Mouse (Mus musculus) hindbrain, embryonic 13.5 days (tissue): Measurements from ENCODE around the gene Gm1043. TPM values are rescaled to one million over a fixed set of nuclear protein-coding genes. Genes with fewer than 3 reads are reported as not detected.

Experiments used
- ATAC-seq: fragments of 200-750 bp; cut with Nextera tagmentation; 2 replicates; pipeline ENCODE4 v1.8.0; 2017; ENCODE audit warnings: moderate TSS enrichment; ENCODE audit not compliant: low FRiP score
- H3K27ac ChIP-seq: fragments of 300-500 bp; sonication (generic); 2 replicates; pipeline ENCODE4 v1.5.1; 2015; ENCODE audit warnings: inconsistent platforms, mild to moderate bottlenecking, moderate library complexity
- H3K27me3 ChIP-seq: fragments of 300-500 bp; sonication (generic); 2 replicates; pipeline ENCODE4 v1.6.1; 2015; ENCODE audit warnings: mild to moderate bottlenecking, inconsistent platforms
- H3K36me3 ChIP-seq: fragments of 300-500 bp; sonication (generic); 2 replicates; pipeline ENCODE4 v1.6.1; 2015; ENCODE audit warnings: mild to moderate bottlenecking, inconsistent platforms
- H3K4me1 ChIP-seq: fragments of 300-500 bp; sonication (generic); replicated peaks from 2 replicates; pipeline ENCODE4 v1.6.1; 2015; ENCODE audit warnings: inconsistent platforms
- H3K4me2 ChIP-seq: fragments of 300-500 bp; sonication (generic); 2 replicates; pipeline ENCODE4 v1.6.1; 2015; ENCODE audit warnings: inconsistent platforms, mild to moderate bottlenecking, moderate library complexity
- H3K4me3 ChIP-seq: fragments of 300-500 bp; sonication (generic); 2 replicates; pipeline ENCODE4 v1.5.1; 2015; ENCODE audit warnings: mild to moderate bottlenecking, inconsistent platforms
- H3K9ac ChIP-seq: fragments of 300-500 bp; sonication (generic); 2 replicates; pipeline ENCODE4 v1.6.1; 2015; ENCODE audit warnings: mild to moderate bottlenecking, inconsistent platforms
- H3K9me3 ChIP-seq: fragments of 300-500 bp; sonication (generic); 2 replicates; pipeline ENCODE4 v1.6.1; 2016; ENCODE audit warnings: inconsistent platforms
- WGBS: fragments of 180-500 bp; shearing (Covaris S2); methylation state at CpG from one replicate; pipeline ENCODE4 v1.1.7; 2015; 5-methylcytosine and 5-hydroxymethylcytosine counted together
- polyA plus RNA-seq: library from polyadenylated mRNA; unstranded; fragments of >200 nt; fragmentation: Nextera tagmentation; extraction: Ambion mirVana; gene quantifications from 2 replicates; pipeline ENCODE4 v1.2.1, GENCODE M21; 2015

The Gm1043 gene
- polyA plus RNA-seq, 1 experiment from 2014 or later = 1.5 TPM

DNA sequence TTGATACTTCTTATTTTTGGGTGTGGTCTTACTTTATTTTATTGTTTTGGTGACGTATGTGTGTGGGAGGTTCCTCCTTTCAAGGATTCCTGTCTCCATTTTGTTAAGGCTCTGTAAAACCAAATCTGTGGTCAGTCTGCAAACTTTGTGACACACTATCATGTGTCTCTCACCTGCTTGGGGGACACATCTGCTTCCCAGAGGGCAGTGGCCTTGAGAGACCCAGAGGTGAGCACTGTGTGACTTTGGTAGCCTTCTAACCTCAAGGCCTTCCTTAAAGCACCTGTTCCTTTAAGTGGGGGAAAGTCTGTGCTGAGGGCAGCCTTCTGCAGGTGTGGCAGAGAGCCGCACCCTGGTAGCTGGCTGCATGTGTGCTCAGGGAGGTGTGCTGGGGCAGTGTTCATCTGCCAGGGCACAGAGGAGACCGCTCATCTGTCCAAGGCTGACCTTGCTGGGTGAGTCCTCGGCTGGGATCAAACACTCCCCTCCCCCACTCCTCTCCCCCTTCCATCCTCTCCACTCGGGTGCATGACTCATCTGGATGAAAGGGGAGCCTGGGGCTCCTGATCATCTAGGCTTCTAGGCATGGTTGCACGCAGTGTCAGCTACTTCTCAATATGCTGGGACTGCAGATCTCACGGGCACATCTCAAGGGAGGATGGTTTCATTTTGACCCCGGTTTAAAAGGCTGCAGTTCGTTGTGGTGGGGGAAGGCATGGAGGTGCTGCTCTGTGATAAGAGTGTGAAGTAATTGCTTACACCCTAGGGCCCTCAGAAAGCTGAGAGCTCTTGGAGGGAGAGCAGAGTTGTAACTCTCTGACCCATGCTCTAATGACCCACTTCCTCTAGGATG is 34.4 kb upstream of the Gm1043 start:
- Histone ChIP-seq H3K27me3 (no peaks in the 10 kb centered on the region), H3K9ac (no peak overlapping the region), H3K4me1 (peaks cover 30% of the 10 kb centered on the region), H3K27ac (no peak overlapping the region), H3K36me3 (no peaks in the 10 kb centered on the region), H3K4me2 (no peak overlapping the region), H3K4me3 (no peak overlapping the region), H3K9me3 (no peaks in the 10 kb centered on the region)
- ATAC-seq = peak; percentile 49; the same call in 1 of the 2 replicates
- 52% methylated on average over 9 of the region's 9 CpGs for WGBS

DNA sequence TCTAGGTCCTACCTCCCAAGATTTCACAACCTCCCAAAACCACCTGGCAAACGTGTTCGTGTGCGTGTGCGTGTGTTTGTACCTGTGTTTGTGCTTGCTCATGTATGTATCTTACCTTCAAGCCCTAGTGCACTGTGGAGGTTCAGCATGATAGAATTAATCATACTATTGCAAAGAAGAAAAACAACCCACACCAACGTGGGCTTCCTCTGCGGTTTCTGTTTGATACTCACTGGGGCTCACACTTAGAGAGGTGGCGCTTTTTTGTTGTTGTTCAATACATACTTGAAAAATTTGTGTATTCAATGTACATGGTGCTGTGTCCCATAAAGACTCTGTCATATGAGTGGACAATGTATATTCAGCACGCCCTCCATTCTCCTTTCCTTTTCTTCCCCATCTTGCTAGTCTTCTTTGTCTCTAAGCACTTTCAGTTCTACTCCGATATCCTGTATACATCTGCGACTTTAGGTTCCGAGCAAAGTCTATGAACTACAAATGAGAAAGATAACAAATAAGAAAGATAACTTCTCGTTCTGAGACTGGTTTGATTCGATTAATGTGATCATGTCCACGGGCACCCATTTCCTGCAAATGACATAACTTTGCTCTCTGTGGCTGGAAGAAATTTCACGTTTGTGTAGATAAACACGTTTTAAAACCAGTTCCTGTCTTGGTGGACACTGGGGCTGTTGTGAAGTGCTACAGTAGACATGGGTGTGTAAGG is 33.6 kb upstream of the Gm1043 start:
- Histone ChIP-seq H3K27ac (no peak overlapping the region), H3K36me3 (no peaks in the 10 kb centered on the region), H3K4me3 (no peak overlapping the region), H3K9ac (no peak overlapping the region), H3K4me2 (no peak overlapping the region), H3K27me3 (no peaks in the 10 kb centered on the region), H3K4me1 (peaks cover 30% of the 10 kb centered on the region), H3K9me3 (no peaks in the 10 kb centered on the region)
- no peak for ATAC-seq
- WGBS = 89% methylated on average over 16 of the region's 16 CpGs

DNA sequence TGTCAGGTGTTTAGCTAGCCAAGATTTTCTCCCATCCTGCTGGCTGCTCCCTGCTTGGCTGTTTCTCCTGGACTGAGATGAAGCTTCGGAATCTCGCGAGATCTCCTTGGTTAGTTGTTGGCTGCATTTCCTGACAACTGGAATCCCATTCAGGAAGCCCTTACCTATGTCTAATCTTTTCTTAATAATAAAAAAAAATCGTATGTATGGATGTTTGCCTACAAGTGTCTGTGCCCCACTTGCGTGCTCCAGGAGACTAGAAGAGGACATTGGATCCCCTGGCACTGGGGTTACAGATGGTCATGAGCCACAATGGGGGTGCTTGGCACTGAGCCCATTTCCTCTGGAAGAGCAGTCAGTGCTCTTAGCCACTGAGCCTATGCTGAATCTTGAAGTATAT is 32.3 kb upstream of the Gm1043 start:
- Histone ChIP-seq H3K27ac (no peak overlapping the region), H3K4me2 (no peak overlapping the region), H3K27me3 (no peaks in the 10 kb centered on the region), H3K36me3 (no peaks in the 10 kb centered on the region), H3K4me1 (peaks cover 25% of the 10 kb centered on the region), H3K9ac (no peak overlapping the region), H3K4me3 (no peak overlapping the region), H3K9me3 (no peaks in the 10 kb centered on the region)
- 81% methylated on average over 5 of the region's 5 CpGs for WGBS
- ATAC-seq = no peak

DNA sequence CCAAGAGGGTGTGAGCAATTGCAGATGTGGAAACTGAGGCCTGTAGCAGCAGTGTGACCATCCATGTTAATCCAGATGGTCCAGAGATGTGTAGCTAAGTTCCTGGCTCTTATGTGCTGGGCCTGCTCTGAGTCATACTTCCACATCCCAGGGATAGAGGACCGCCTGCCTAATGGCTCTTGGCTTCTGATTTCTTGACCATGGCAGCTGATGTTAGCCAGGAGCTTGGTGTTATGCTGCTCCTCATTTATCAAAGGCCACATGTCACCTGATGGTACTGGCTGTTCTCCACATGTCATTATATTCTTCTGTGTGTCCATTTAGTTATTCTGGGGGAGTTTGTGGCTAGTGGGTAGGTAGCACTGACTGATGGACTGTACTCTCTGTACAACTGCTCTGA is 29.4 kb upstream of the Gm1043 start:
- ATAC-seq = no peak
- H3K9ac ChIP-seq = no peak overlapping the region
- WGBS = 100% methylated on average over 1 of the region's 1 CpGs

DNA sequence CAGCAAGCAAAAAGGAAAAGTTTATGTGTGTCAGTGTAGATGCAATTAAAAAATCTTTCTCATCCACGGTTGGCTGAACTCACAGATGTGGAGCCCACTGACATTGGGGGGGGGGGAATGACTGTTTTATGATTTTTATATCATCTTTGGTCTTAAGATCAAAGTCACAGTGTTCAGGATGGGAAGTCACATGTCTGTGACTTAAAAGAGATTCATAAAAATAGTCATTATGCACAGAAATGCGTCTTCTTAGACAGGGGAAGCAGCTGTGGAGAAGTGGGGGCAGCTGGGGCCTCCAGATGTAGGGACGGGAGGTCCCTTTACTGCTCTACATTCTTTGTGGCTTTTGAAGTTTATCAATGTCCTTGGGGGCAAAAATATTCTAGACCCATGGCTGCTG is 28.7 kb upstream of the Gm1043 start:
- WGBS = 69% methylated on average over 3 of the region's 3 CpGs
- H3K9me3 ChIP-seq = no peaks in the 10 kb centered on the region
- no peaks in the 10 kb centered on the region for H3K27me3 ChIP-seq
- H3K27ac ChIP-seq = no peak overlapping the region
- no peak overlapping the region for H3K4me2 ChIP-seq
- H3K4me3 ChIP-seq = no peak overlapping the region
- H3K9ac ChIP-seq = no peak overlapping the region
- ATAC-seq = no peak
- H3K36me3 ChIP-seq = no peaks in the 10 kb centered on the region
- peaks cover 18% of the 10 kb centered on the region for H3K4me1 ChIP-seq

More for the DNA sequence above, 29.4 kb upstream of the Gm1043 start:
- Histone ChIP-seq H3K4me3 (no peak overlapping the region), H3K27ac (no peak overlapping the region), H3K9me3 (no peaks in the 10 kb centered on the region), H3K4me1 (peaks cover 22% of the 10 kb centered on the region), H3K4me2 (no peak overlapping the region), H3K27me3 (no peaks in the 10 kb centered on the region), H3K36me3 (no peaks in the 10 kb centered on the region)

DNA sequence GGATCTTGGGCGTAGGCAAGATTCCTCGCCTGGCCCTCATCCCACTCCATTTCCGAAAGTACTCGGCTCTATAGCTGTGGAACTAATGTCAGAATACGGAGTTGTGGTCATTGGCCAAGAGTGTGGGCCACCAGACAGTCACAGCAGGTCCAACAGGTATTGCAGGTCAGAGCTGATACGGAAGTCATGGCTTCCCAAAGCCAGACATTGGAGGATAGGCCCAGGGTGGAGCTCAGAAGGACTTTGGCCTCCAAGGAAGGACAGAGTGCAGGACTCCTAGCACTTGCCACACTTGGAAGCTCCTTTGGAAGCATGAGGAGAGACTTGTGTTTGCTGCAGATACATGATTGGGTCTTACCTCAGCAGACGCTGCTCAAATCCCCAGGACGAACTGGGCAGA is 23.6 kb upstream of the Gm1043 start:
- Histone ChIP-seq H3K27me3 (no peaks in the 10 kb centered on the region), H3K4me3 (no peak overlapping the region), H3K9ac (no peak overlapping the region), H3K36me3 (no peaks in the 10 kb centered on the region), H3K4me1 (peaks cover 18% of the 10 kb centered on the region), H3K9me3 (no peaks in the 10 kb centered on the region), H3K4me2 (no peak overlapping the region), H3K27ac (no peak overlapping the region)
- ATAC-seq = no peak
- 95% methylated on average over 8 of the region's 8 CpGs for WGBS

DNA sequence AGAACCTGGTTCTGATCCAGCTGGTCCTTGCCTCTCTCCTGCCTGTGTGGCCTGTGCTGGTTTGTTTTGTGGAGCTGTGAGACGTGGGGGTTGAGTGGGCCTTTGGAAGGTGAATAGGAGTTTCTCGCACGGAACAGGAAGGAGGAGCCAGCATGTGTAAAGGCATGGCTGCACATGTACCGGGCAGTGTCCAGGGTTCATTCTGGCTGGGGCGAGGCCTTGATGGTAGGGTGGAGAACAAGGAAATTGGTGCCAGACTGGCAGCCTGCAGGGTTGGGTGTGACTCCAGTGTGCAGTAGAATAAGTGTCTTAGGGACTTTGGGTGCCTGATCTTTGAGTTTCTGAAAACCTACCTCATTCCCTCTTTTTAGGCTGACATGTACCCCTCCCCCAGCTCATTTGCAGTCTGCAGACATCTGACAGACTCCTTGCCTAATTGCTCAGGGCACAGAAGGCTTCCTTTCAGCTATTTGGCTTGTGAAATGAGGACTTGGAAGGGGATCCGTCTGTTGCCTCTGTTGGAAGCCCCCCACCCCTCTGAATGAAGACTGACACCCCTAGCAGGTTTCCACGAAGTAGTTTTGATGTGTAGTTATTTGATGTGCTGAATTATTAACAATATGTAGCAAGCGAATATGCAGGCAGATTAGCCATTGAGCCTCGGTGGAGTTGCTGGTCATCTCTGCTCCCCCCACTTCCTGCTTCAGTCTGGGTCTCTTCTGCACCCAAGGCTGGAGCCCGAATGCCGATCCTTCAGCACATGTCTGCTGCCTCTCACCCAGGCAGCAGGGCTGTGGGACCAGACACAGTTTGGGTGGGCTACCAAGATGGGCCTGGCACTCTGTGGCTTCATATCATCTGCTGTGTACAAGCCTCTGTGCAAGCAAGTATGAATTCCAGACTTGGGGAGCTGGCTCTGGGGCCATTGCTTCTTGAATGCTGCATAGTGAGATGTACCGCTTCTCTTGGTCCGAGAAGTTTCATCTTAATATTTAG is 20.4 kb upstream of the Gm1043 start:
- Histone ChIP-seq H3K27me3 (no peaks in the 10 kb centered on the region), H3K36me3 (no peaks in the 10 kb centered on the region), H3K4me2 (no peak overlapping the region), H3K9ac (no peak overlapping the region), H3K27ac (peak overlapping the region; percentile 23), H3K4me1 (peaks cover 21% of the 10 kb centered on the region), H3K4me3 (no peak overlapping the region), H3K9me3 (no peaks in the 10 kb centered on the region)
- 65% methylated on average over 13 of the region's 13 CpGs for WGBS
- ATAC-seq = peak; percentile 49; the same call in 1 of the 2 replicates

DNA sequence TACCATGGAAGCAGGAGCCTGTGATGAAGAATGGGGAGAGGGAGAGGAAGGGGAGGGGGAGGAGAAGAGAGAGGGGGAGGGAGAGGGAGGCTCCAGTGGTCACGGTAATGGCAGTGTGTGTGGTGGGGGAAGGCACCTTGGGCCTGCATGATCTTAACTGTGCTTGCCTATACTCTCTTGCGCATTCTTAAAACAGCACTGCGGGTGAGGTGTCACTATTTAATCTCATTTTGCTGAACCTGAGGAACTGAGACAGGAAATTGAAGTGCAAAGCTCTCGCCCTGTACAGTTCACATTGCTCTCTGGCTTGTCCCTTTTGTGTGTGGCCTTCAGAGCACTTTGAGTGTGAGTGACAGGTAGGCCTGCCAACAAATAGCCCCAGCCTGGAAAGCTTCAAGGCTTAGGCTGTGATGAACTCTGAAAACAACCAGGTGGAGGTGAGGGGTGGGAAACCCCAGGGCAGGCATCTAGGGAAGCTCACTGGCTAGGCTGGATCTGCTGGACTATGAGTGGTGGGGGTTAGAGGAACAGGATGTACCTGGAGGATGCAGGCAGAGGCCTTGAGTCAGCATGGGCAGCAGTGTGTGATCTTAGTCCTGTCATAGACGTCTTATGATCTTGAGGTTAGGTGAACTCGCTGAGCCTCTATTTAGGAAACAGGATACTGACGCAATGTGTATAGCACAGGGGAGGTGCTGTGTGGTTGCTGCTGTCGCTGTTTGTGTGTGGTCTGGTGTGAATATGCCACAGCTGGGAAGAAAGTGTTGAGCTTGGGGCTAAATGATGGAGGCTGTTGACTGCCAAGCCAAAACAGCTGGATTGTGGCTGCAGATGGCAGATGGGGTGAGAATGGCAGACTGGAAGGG is 18.2 kb upstream of the Gm1043 start:
- H3K4me2 ChIP-seq = no peak overlapping the region
- 76% methylated on average over 8 of the region's 8 CpGs for WGBS
- H3K27ac ChIP-seq = no peak overlapping the region
- H3K4me1 ChIP-seq = peaks cover 21% of the 10 kb centered on the region
- no peaks in the 10 kb centered on the region for H3K9me3 ChIP-seq
- no peaks in the 10 kb centered on the region for H3K36me3 ChIP-seq
- no peak overlapping the region for H3K4me3 ChIP-seq
- H3K9ac ChIP-seq = no peak overlapping the region
- ATAC-seq = no peak
- no peaks in the 10 kb centered on the region for H3K27me3 ChIP-seq

DNA sequence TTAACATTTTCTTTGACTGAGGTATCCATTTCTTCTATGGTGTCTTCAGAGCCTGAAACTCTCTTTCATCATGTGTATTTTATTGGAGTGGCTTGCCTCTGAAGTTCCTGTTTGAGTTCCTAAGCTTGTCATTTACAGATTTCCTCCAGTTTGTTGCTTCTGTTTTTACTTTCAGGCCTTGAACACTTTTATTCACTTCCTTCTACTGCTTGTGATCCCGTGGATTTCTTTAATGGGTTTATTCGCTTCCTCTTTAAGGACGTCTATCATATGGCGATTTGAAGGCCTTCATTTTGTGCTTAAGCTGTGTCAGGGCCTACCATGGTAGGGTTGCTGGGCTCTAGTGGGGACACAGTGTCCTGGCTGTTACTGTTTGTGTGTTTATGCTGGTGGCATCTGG is 11.5 kb upstream of the Gm1043 start:
- no peak overlapping the region for H3K27ac ChIP-seq
- 95% methylated on average over 4 of the region's 4 CpGs for WGBS
- H3K4me1 ChIP-seq = peaks cover 16% of the 10 kb centered on the region
- H3K36me3 ChIP-seq = no peaks in the 10 kb centered on the region
- H3K4me3 ChIP-seq = no peak overlapping the region
- H3K9me3 ChIP-seq = no peaks in the 10 kb centered on the region
- no peak overlapping the region for H3K4me2 ChIP-seq
- H3K27me3 ChIP-seq = no peaks in the 10 kb centered on the region
- no peak for ATAC-seq
- no peak overlapping the region for H3K9ac ChIP-seq

DNA sequence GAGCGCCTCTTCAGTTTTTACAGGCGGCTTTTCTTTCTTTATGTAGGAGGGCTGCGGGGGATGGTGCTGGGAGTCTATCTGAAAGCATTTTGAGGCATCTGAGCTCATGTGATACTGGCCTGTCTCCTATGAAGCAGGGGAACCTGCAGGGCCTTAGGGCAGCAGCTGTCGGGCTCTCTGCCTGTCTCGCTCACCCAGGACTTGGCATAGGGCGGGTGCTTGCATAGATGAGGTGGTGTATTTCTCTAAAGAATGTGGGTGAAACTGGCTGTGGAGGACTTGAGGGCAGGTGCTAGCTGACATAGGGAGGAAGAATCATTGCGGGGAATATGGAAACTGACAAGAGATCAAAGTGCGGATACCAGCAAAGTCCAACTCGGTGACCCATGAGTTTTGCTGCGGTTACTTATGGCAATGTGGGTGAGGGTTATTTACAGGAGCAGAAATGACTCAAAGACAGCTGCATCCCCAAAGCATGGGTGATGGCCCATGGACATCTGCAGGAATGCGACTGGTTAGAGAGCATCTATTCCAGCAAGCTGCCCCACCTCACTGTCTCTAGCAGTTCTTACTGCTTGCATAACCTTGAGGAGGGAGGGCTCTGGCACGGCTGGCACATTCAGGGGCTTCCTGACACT is 8.4 kb upstream of the Gm1043 start:
- H3K9ac ChIP-seq = peak overlapping the region; percentile 49
- no peaks in the 10 kb centered on the region for H3K36me3 ChIP-seq
- 59% methylated on average over 12 of the region's 12 CpGs for WGBS
- no peak overlapping the region for H3K4me3 ChIP-seq
- H3K27me3 ChIP-seq = no peaks in the 10 kb centered on the region
- H3K9me3 ChIP-seq = no peaks in the 10 kb centered on the region
- peaks cover 21% of the 10 kb centered on the region for H3K4me1 ChIP-seq
- no peak overlapping the region for H3K4me2 ChIP-seq
- H3K27ac ChIP-seq = no peak overlapping the region
- ATAC-seq = no peak

DNA sequence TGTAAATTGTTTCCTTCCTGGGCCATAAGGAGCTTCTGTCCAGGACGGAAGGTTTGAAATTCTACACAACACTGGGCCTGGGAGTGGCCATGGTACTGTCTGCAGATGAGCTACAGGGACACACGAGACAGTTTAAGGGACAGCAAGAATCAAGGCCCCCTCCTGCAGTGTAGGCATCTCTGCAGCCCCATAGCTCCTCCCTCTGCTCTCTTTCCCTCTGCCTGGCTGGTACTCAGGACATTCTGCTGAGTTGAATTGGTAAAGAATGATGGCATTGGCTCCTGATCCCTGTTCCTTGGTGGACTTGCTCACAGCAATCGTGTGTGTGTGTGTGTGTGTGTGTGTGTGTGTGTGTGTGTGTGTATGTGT is 7.9 kb upstream of the Gm1043 start:
- 44% methylated on average over 3 of the region's 3 CpGs for WGBS
- H3K9me3 ChIP-seq = no peaks in the 10 kb centered on the region

More for the DNA sequence above, 7.9 kb upstream of the Gm1043 start:
- no peaks in the 10 kb centered on the region for H3K36me3 ChIP-seq
- no peak overlapping the region for H3K9ac ChIP-seq
- ATAC-seq = no peak
- H3K4me1 ChIP-seq = peaks cover 26% of the 10 kb centered on the region
- no peak overlapping the region for H3K27ac ChIP-seq
- H3K4me3 ChIP-seq = no peak overlapping the region
- H3K27me3 ChIP-seq = no peaks in the 10 kb centered on the region
- no peak overlapping the region for H3K4me2 ChIP-seq
